Mouse (Mus musculus) cortical plate, adult 2 months (tissue): Measurements from ENCODE around the gene Msx3. TPM values are rescaled to one million over a fixed set of nuclear protein-coding genes. Genes with fewer than 3 reads are reported as not detected.

Experiments
- H3K27ac ChIP-seq: fragments of 200-500 bp; 2 replicates; pipeline ENCODE4 v1.5.1; 2012; ENCODE audit warnings: low read length, control low read depth, inconsistent platforms; ENCODE audit not compliant: insufficient read depth
- H3K4me1 ChIP-seq: fragments of 200-500 bp; 2 replicates; pipeline ENCODE4 v1.6.1; 2011; ENCODE audit warnings: low read length; ENCODE audit not compliant: control insufficient read depth, insufficient read depth
- H3K4me3 ChIP-seq: fragments of 200-500 bp; 2 replicates; pipeline ENCODE4 v1.5.1; 2011; ENCODE audit warnings: mild to moderate bottlenecking, low read length, control low read depth; ENCODE audit not compliant: insufficient read depth
- CTCF ChIP-seq: fragments of 200-500 bp; IDR thresholded peaks from 2 replicates; pipeline ENCODE4 v1.5.1; 2011; ENCODE audit warnings: mild to moderate bottlenecking, control low read depth, low read length; ENCODE audit not compliant: insufficient read depth; ENCODE audit errors: extremely low read depth
- POLR2A ChIP-seq: fragments of 200-500 bp; IDR thresholded peaks from 2 replicates; pipeline ENCODE4 v1.6.1; 2011; ENCODE audit warnings: mild to moderate bottlenecking, low read length, control low read depth; ENCODE audit not compliant: insufficient read depth; ENCODE audit errors: extremely low read depth
- polyA plus RNA-seq: library from polyadenylated mRNA; depleted of rRNA; stranded (reverse); fragments of >200 nt; gene quantifications from 2 replicates; pipeline ENCODE4 v1.2.3, GENCODE M21; 2012

Msx3 gene
- polyA plus RNA-seq, 1 experiment = 0.13 TPM

DNA sequence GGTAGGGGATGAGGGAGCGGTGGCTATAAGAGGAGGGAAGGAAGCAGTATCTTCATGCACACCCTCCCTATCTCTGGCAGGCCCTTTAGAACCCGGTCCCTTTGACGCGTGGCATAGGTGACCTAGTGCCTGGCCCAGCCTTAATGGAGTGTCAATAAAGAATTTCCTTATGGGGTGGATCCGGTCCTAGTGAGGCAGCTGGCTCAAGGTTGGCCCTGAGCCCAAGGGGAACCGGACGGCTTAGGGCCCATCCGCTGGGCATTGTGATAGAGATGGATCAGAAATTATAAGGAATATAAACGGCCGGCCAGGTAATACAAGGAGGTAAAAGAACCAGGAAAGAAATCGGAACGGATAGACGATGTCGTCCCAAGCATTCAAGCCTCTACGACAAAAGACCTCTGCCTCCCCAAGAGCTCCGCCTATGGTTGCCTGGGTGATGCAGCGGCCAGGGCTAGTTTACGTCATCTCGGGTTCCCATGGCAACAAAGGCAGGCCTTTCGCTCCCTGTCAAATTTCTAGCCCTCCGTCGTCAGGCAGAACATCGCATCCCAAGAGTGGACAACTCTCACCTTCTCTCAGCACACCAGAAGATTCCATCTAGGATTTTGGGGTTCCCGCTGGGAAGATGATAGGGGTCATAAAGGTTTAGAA lies 31.7 kb upstream of the Msx3 start:
- Histone ChIP-seq H3K4me3 (peak overlapping the region; percentile 34), H3K27ac (peak overlapping the region; percentile 94), H3K4me1 (peaks cover 2% of the 10 kb centered on the region; the same call in 1 of the 2 replicates)
- TF ChIP-seq CTCF = no peak
- TF ChIP-seq POLR2A = peak; percentile 99

DNA sequence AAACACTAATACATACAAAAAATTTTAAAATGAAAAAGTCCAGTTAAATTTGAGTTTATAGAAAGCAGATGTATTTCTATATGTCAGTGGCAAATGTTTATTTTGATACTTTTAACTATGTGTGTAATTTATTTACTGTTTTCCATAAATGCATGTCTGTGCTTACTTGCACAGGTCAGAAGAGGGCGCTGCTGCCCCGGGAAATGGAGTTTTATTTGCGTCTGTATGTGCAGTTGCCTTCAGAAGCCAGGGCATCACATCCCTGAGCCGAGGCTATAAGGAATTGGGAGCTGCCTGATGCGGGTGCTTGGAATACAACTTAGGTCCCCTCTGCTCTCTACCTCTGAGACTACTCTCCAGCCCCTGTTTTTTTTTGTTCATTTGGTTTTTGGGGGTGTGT lies 29.8 kb upstream of the Msx3 start:
- 0 out of 2 replicates have a peak, but pooled peaks have one; percentile 17 for TF ChIP-seq POLR2A
- peak; percentile 94 for TF ChIP-seq CTCF
- H3K4me3 ChIP-seq = no peak overlapping the region
- no peak overlapping the region for H3K27ac ChIP-seq

DNA sequence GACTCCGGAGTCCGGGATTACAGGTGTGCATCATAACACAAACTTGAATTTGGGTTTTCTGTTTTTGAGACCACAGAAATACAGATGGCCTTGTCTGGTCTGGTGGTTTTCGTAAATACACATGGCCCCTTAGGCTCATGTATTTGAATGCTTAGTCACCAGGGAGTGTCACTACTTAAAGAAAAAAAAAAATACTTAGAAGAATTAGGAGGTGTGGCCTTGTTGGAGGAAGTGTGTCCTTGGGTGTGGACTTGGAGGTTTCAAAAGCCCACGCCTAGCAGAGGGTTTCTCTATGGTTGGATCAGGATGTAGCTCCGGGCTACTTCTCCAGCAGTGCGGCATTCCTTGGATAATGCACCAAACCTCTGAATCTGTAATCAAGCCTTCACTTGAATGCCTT lies 28.8 kb upstream of the Msx3 start:
- Histone ChIP-seq H3K4me1 (peaks cover 2% of the 10 kb centered on the region; the same call in 1 of the 2 replicates), H3K27ac (no peak overlapping the region), H3K4me3 (no peak overlapping the region)
- TF ChIP-seq CTCF = no peak
- no peak for TF ChIP-seq POLR2A

More for the DNA sequence above, 29.8 kb upstream of the Msx3 start:
- peaks cover 2% of the 10 kb centered on the region; the same call in 1 of the 2 replicates for H3K4me1 ChIP-seq

DNA sequence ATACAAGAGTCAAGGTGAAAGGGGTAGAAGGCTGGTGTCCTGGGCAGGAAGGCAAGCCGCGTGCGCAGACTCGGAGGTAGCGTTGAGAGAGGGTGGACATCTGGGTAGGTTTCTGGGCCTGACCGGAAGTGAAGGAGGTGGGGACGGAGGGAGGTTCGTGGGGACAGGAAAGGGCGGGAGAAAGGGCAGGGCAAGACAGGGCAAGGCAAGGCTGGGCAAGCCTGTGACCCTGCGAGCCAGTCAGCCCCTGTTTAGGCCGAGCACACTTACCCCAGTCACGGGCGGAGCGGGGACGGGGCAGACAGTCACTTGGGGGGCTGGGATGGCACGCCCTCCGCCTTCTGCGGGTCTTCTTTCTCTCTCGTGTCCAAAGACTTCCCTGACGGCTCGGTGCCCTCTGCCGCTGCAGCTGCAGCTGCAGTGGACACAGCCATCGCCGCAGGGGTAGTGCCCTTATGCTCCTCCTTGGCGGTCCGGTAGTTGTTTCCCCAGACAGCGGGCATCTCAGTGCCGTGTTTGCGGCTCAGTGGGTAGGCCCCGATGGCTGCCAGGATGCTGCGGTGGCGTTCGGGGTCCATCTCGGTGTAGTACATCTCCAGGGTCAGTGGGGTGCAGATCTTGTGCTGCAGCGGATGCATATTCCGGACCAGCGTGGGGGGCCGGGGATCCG lies 21.3 kb upstream of the Msx3 start:
- Histone ChIP-seq H3K27ac (no peak overlapping the region), H3K4me3 (no peak overlapping the region), H3K4me1 (no peaks in the 10 kb centered on the region)
- TF ChIP-seq POLR2A (no peak), CTCF (no peak)

DNA sequence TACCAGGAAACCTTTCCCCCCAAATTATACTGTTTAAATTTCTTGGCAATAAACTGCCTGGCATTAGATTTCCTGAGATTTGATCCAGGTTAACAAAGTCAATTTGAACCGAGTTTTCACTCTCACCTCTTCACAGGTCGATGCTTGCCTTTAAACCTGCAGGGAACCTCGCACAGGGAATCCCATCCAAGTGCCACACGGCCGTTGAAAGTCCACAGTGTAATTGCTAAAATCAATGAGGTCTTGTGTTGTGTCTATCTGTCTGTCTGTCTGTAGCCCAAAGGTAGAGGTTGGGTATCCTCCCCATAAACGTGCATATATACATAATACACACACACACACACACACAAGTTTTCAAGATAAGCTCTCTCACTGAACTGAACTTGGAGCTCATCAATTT lies 18.5 kb upstream of the Msx3 start:
- no peak for TF ChIP-seq CTCF
- no peak for TF ChIP-seq POLR2A
- Histone ChIP-seq H3K4me1 (no peaks in the 10 kb centered on the region), H3K4me3 (no peak overlapping the region), H3K27ac (no peak overlapping the region)

DNA sequence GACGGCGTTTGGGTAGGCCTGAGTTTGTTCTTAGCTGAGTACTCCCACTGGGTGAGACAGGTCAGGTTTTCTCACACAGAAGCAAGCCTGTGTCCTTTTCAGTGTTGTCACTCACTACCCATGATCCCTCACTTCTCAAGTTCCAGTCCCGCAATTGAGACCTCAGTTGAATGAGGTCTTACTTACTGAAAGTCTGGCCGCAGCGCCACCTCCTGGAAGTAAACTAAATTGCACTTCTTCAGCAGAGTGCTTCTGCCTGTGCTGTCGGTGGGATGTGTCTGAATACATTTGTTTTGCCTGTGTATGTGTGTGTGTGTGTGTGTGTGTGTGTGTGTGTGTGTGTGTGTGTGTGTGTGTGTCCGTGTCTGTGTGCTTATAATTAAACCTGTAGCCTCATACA lies 14.2 kb upstream of the Msx3 start:
- TF ChIP-seq CTCF = peak; percentile 83
- TF ChIP-seq POLR2A = no peak
- no peaks in the 10 kb centered on the region for H3K4me1 ChIP-seq
- H3K4me3 ChIP-seq = no peak overlapping the region
- no peak overlapping the region for H3K27ac ChIP-seq

DNA sequence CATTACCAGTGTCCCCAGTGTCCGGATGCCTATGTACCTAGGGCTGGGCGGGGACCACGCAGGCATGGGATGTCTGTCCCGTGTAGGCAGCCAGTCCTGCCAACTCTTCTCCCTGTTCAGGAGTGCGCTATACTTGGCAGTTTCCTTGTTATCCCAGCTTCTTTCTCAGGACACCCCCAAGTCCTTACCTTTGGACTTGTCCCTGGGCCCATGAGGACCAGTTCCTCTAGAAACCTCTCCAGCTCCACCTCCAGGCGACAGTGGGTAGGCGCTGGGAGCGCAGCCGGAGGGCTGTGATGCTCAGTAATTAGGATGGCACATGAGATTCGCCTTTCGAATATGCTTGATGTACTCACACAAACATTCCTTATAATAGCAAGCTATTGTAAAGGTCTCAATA lies 13.4 kb upstream of the Msx3 start:
- H3K4me1 ChIP-seq = no peaks in the 10 kb centered on the region; the same call in 1 of the 2 replicates
- no peak overlapping the region for H3K4me3 ChIP-seq
- no peak overlapping the region for H3K27ac ChIP-seq
- peak; percentile 36 for TF ChIP-seq CTCF
- no peak for TF ChIP-seq POLR2A

DNA sequence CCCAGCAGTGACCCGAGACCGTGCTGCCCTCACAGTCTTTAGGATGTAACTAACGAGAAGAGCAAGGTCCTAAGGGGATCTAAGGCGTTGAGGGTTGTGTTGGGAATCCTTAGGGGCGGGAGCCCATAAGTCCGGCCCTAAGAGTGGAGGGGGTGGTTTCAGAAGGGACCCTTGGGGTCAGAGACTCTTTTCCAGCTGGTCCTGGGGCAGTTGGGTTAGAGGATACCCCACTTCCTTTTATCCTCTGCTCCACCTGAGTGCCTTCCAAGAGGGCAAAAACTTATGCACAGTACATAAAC lies 12.9 kb upstream of the Msx3 start:
- Histone ChIP-seq H3K27ac (no peak overlapping the region), H3K4me1 (no peaks in the 10 kb centered on the region; the same call in 1 of the 2 replicates), H3K4me3 (no peak overlapping the region)
- TF ChIP-seq CTCF (no peak), POLR2A (no peak)

DNA sequence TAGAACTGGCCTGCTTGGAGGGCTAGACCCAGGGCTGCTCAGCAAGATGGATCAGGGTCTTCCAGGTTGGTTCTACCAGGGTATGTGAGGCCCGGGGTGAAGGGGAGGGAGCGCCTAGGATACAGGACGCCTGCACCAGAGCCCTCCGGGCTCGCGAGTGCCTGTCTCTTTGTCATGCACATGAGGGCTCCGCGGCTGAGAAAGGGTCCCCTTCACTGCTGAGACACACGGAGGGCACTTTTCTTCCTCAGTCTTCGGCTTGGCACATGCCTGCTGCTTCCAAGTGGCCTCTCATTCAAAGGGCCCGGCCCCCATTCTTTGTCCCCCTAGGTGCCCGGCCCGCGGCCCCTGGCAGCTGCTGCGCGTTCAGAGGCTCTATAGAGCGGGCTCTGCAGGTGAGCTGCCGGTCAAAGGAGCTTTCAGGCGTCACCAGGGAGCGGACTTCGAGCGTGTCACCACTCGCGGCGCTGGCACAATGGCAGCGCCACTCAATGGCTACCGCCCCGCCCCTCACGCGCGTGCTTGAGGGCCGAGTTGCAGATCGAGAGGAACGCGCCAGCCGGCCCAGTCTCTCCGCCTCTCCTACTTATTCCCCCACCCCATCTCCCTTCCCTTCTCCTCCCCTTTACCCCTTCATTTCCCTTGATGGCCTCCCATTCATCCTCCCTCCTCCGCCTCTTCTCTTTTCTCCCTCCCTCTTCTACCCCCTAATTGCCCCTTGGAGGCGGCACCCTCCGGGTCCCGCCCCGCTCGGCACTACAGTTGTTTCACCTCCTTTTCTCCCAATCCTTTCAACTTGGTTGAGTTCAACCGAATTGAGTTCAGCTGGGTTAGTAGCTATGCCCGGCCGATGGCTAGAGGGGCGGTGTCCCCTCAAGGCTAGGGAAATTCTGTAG lies 12.3 kb upstream of the Msx3 start:
- H3K4me1 ChIP-seq = no peaks in the 10 kb centered on the region; the same call in 1 of the 2 replicates
- no peak overlapping the region for H3K4me3 ChIP-seq
- no peak overlapping the region for H3K27ac ChIP-seq
- TF ChIP-seq POLR2A (no peak), CTCF (no peak)
